Mouse (Mus musculus) cortical plate, adult 2 months (tissue): ENCODE measurements around the gene Gm20390.

Experiments used
- CTCF ChIP-seq: fragments of 200-500 bp; IDR thresholded peaks from 2 replicates; pipeline ENCODE4 v1.5.1; 2011; ENCODE audit warnings: mild to moderate bottlenecking, control low read depth, low read length; ENCODE audit not compliant: insufficient read depth; ENCODE audit errors: extremely low read depth
- POLR2A ChIP-seq: fragments of 200-500 bp; IDR thresholded peaks from 2 replicates; pipeline ENCODE4 v1.6.1; 2011; ENCODE audit warnings: mild to moderate bottlenecking, low read length, control low read depth; ENCODE audit not compliant: insufficient read depth; ENCODE audit errors: extremely low read depth

DNA sequence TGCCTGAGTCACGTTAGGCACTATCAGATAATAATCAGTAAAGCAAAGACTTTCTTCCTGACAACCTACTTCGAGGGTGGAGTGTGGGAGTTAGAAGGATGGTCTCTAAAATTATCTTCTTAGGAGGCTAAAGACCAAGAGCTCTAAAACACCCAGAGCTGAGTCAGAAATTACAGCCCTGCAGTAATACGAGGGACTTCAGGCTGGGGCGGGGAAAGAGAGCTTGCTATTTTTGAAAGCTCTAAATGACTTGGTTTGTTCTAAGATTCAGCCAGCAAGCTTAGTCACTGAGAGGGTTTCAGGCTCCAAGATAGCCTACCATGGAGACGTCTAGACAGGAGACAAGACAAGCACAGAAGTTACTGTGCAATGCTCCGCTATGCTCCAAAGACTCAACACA lies 2.7 kb downstream of the Gm20390 start:
- TF ChIP-seq CTCF: no peak
- no peak for TF ChIP-seq POLR2A
